Mouse (Mus musculus) urinary bladder, postnatal 14 days (tissue): ENCODE data around the gene Olfr1416.

Experiments used
- DNase-seq: peaks from one replicate; pipeline ENCODE4 v3.0.0; 2021; ENCODE audit warnings: low spot score

Gene Olfr1416

GRCm38 (mm10) chr1:92432098-92432497, 52.8 kb downstream of the Olfr1416 start:
- DNase-seq = no peak

- no peak for DNase-seq
These were observed 53.5 kb downstream of the Olfr1416 start for GRCm38 (mm10) chr1:92431420-92431819.

- DNase-seq = no peak
These were observed 53.9 kb downstream of the Olfr1416 start for GRCm38 (mm10) chr1:92430991-92431390.
